Mouse (Mus musculus) bone marrow macrophage, adult 2 months (primary cell): Measurements from ENCODE around the gene Tcf21. TPM values are rescaled to one million over a fixed set of nuclear protein-coding genes. Genes with fewer than 3 reads are reported as not detected.

Source experiments
- H3K27ac ChIP-seq: 2 replicates; pipeline ENCODE4 v1.5.1; 2012; ENCODE audit warnings: low read depth, low read length; ENCODE audit not compliant: insufficient read depth
- H3K4me1 ChIP-seq: 2 replicates; pipeline ENCODE4 v1.6.1; 2012; ENCODE audit warnings: low read length; ENCODE audit not compliant: control insufficient read depth, insufficient read depth
- H3K4me3 ChIP-seq: 2 replicates; pipeline ENCODE4 v1.5.1; 2012; ENCODE audit warnings: mild to moderate bottlenecking, low read length, moderate library complexity; ENCODE audit not compliant: insufficient read depth
- CTCF ChIP-seq: IDR thresholded peaks from 2 replicates; pipeline ENCODE4 v1.5.1; 2012; ENCODE audit warnings: low read depth, mild to moderate bottlenecking, low read length, moderate library complexity
- POLR2A ChIP-seq: IDR thresholded peaks from 2 replicates; pipeline ENCODE4 v1.6.1; 2012; ENCODE audit warnings: mild to moderate bottlenecking, low read depth, low read length, borderline replicate concordance
- polyA plus RNA-seq: library from polyadenylated mRNA; stranded (reverse); fragments of >200 nt; gene quantifications from 2 replicates; pipeline ENCODE4 v1.2.4, GENCODE M21; 2012; ENCODE audit not compliant: missing spikeins, insufficient read depth, insufficient read length

The Tcf21 gene
- polyA plus RNA-seq = not detected in 2 replicates

DNA sequence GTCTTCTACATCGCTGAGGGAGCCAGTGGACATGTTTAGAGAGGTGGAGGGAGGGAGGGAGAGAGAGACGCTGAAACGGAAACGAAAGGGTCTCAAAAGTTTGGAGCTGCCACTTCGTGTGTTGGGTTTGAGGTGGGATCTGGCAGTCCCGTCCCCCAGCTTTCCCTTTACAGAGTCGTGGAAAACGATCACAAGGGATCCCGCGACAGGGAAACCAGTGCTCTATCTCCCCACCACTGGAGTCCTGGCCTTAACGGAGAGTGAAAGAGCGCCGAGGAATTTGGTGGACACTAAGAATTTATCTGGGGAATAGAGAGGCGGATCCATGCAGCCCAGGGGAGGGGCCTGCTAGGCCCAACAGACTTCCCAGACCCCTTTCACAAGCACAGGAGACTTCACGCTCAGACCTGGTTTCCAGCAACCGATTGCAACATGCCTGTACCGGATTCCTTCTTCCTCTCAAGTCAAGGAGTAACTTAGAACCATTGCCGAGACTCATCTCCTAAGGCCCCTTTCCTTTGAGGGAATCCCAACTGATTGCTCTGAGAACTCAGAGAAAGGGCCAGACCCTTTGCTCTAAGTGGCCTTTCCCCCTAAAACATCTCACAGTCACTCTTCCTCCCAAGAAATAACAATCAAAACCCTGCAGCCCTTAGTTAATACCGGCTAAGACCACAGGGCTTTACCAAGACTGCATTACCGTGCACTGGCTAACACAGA, at the start of gene Tcf21:
Gene Tcf21 (minus strand): TSS at position 304 of the 720 bp plus-strand sequence.
- Histone ChIP-seq H3K4me1 (no peaks in the 10 kb centered on the region), H3K27ac (no peak within 1 kb of the TSS), H3K4me3 (no peak within 1 kb of the TSS)
- no peak for TF ChIP-seq POLR2A
- TF ChIP-seq CTCF = no peak

GRCm38 (mm10) chr10:22868386-22868918, 48.5 kb upstream of the Tcf21 start:
- H3K27ac ChIP-seq = no peak overlapping the region
- H3K4me1 ChIP-seq = peaks cover 9% of the 10 kb centered on the region
- no peak overlapping the region for H3K4me3 ChIP-seq
- no peak for TF ChIP-seq CTCF
- TF ChIP-seq POLR2A = no peak

- TF ChIP-seq POLR2A (no peak), CTCF (no peak)
- H3K4me1 ChIP-seq = peaks cover 9% of the 10 kb centered on the region
- no peak overlapping the region for H3K27ac ChIP-seq
- no peak overlapping the region for H3K4me3 ChIP-seq
Observed at GRCm38 (mm10) chr10:22867210-22867609, 47.2 kb upstream of the Tcf21 start.

DNA sequence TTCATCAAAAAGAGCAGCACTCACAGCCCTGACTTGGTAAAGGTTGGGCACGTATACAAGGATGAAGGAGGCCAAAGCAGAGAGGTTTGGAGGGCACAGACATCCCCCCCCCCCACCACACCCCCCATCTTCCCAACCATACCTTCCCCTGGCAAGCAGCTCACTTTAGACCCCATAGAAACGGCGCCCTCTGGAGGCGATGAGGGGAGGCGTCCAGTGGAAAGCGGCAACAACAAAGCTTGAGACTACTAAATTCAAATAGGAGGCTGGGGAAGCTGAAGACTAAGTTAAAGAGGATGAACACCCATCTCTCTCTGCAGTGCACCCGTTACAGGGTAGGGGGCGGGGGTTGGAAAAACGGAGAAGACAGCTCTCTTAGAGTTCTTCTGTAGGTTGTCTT, 38.1 kb upstream of the Tcf21 start:
- Histone ChIP-seq H3K27ac (no peak overlapping the region), H3K4me3 (no peak overlapping the region), H3K4me1 (no peaks in the 10 kb centered on the region)
- TF ChIP-seq POLR2A (no peak), CTCF (no peak)

- TF ChIP-seq CTCF (no peak), POLR2A (no peak)
- Histone ChIP-seq H3K4me3 (no peak overlapping the region), H3K27ac (no peak overlapping the region), H3K4me1 (no peaks in the 10 kb centered on the region)
Observed at GRCm38 (mm10) chr10:22854330-22854729, 34.4 kb upstream of the Tcf21 start.

- Histone ChIP-seq H3K4me1 (no peaks in the 10 kb centered on the region), H3K4me3 (no peak overlapping the region)
- no peak for TF ChIP-seq CTCF
- TF ChIP-seq POLR2A = no peak
Observed at GRCm38 (mm10) chr10:22845351-22845750, 25.4 kb upstream of the Tcf21 start.

DNA sequence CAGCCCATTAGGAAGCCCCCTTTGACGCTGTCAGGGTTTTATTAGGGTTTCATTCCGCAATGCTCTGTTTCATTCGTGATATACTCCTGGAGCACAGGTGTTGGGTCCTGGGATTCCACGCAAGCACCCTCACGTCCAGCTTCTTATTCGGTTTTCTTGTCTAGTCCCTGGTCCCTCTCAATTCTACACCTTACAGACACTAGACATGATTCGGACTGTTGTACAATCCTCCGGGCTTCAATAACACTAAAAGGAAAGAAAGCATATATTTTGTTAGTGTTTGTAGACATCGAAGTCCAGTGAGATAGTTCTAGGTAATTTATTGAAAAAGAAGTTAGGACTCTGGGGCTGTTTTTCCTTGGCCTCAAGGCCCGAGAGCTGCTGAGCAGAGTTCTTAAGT, 24.8 kb upstream of the Tcf21 start:
- TF ChIP-seq CTCF (no peak), POLR2A (no peak)
- no peaks in the 10 kb centered on the region for H3K4me1 ChIP-seq
- no peak overlapping the region for H3K27ac ChIP-seq
- no peak overlapping the region for H3K4me3 ChIP-seq

More at GRCm38 (mm10) chr10:22845351-22845750, 25.4 kb upstream of the Tcf21 start:
- no peak overlapping the region for H3K27ac ChIP-seq

GRCm38 (mm10) chr10:22843440-22844361, 23.7 kb upstream of the Tcf21 start:
- Histone ChIP-seq H3K4me1 (no peaks in the 10 kb centered on the region), H3K27ac (no peak overlapping the region), H3K4me3 (no peak overlapping the region)
- TF ChIP-seq CTCF = no peak
- TF ChIP-seq POLR2A = no peak

GRCm38 (mm10) chr10:22842781-22843439, 22.9 kb upstream of the Tcf21 start:
- TF ChIP-seq CTCF (no peak), POLR2A (no peak)
- no peak overlapping the region for H3K27ac ChIP-seq
- H3K4me1 ChIP-seq = no peaks in the 10 kb centered on the region

DNA sequence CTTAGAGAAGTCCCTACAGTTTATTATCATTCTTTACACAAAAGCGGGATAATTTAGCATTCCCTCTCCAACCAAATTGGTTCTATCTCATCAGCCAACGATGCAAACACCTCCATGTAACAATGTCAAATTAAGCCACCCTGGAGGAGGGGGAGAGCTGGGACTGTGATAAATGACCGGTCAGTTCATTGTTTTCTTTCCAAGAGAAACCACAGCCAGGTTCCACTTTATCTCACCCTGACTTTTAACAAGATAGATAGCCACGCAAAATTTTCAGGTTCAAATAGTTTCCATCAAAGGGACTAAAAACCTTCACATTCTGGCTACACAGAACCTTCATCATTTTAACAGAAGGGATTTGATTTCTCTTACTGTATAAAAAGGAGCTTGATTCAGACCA, 22.1 kb upstream of the Tcf21 start:
- Histone ChIP-seq H3K4me3 (no peak overlapping the region), H3K27ac (no peak overlapping the region), H3K4me1 (no peaks in the 10 kb centered on the region)
- no peak for TF ChIP-seq POLR2A
- no peak for TF ChIP-seq CTCF

More at GRCm38 (mm10) chr10:22842781-22843439, 22.9 kb upstream of the Tcf21 start:
- no peak overlapping the region for H3K4me3 ChIP-seq
